Mouse (Mus musculus): Measurements from ENCODE around the gene Adrb1. TPM values are rescaled to one million over a fixed set of nuclear protein-coding genes. Genes with fewer than 3 reads are reported as not detected.

Adrb1 gene
- polyA plus RNA-seq, 1 experiment from 2014 or later: 3.9 TPM

DNA sequence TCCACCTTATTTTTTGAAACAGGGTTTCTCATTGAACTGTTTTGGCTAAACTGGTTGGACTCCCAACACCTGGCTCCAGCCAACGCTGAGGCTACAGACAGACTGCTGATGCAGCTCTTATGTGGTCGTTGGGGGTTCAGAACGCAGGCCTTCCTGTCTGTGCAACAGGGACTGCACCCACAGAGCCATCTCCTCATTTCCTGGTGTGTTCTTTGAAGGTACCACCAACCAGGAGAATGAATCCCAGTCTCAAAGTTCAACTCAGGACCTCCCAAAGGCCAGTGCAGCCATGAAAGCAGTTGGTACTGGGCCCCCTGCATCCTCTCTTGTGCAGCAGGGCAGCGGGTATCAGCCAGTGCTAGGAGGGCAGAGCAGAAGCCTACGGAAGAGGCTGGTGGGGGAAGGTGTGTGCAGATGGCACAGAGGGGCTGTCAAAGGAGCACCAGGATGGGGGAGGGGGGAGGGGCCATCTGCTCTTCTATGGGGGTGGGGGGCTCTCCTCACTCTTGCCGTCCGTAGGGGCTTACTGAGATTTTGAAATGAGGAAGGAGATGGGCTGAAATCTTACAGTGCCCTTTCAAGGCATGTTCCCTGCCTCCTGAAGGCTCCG is 34.9 kb upstream of the Adrb1 start:
- H3K4me3 ChIP-seq: no peak overlapping the region
- H3K9me3 ChIP-seq (replicated peaks): no peaks in the 10 kb centered on the region
- whole genome bisulfite sequencing: 79% methylated on average over 8 of the region's 8 CpGs
- no peak overlapping the region for H3K4me2 ChIP-seq
- no peaks in the 10 kb centered on the region for H3K36me3 ChIP-seq
- H3K27me3 ChIP-seq (replicated peaks): no peaks in the 10 kb centered on the region
- no peak overlapping the region for H3K9ac ChIP-seq
- H3K4me1 ChIP-seq (replicated peaks): peaks cover 36% of the 10 kb centered on the region
- no peak for ATAC-seq (ENCODE audit: insufficient number of reproducible peaks, low FRiP score)
- H3K27ac ChIP-seq (ENCODE audit: poor library complexity, severe bottlenecking): no peak overlapping the region

DNA sequence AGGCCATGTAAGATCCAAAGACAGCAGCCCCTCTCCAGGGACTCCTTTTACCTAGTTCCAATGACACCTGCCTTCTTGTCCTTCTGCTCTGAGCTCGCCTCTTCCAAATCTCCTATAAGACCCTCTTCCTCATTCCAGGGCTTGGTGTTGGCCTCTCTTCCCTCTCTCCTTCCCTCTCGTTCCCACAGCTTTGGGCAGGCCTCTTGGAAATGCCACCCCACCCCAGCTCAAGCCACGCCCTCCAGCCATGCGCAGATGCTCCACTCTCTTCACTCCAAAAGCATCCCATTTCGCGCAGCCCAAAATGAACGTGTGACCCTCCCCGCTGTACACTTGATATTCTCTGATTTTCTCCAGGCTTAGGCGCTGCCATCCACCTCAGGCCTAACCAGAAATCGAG is 34.3 kb upstream of the Adrb1 start:
- ATAC-seq (ENCODE audit: insufficient number of reproducible peaks, low FRiP score): no peak
- peaks cover 39% of the 10 kb centered on the region for H3K4me1 ChIP-seq (replicated peaks)
- 79% methylated on average over 10 of the region's 10 CpGs for WGBS
- H3K9me3 ChIP-seq (replicated peaks): no peaks in the 10 kb centered on the region
- no peaks in the 10 kb centered on the region for H3K36me3 ChIP-seq
- H3K27me3 ChIP-seq (replicated peaks): no peaks in the 10 kb centered on the region
- no peak overlapping the region for H3K9ac ChIP-seq
- H3K27ac ChIP-seq (ENCODE audit: poor library complexity, severe bottlenecking): no peak overlapping the region
- no peak overlapping the region for H3K4me3 ChIP-seq
- H3K4me2 ChIP-seq: no peak overlapping the region

DNA sequence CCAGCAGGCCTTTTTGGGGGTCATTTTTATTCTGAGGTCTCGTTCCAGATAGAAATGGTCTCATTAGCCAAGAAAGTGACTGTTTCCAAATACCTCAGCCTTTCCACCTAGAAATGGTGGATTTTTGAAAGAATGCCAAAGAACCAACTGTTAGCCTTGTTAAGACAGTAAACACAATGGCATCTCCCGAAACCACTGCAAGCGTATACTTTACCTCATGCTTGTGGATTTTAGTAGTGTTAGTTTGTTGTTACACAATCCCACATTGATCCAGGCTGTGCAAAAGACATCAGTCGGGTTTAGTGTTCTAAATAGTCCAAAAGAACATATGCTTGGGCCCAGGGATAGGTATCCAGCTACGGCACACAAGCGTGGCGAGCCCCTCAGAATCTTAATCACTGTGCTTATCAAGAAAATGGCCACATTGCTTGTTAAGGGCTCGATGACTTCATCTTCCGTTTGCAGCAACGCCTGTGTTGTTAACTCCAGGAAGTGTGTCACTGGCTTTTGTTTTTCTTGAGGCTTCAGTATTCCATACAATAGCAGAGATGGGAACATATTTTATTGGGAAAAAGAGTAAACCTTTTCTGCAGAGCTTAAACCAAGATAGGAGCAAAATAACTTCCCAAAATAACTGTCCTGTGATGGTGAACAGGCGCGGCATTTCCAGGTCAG is 33.2 kb upstream of the Adrb1 start:
- H3K27ac ChIP-seq (ENCODE audit: poor library complexity, severe bottlenecking): no peak overlapping the region; the same call in 1 of the 2 replicates
- no peak overlapping the region for H3K9ac ChIP-seq
- 51% methylated on average over 12 of the region's 12 CpGs for WGBS
- H3K4me3 ChIP-seq: no peak overlapping the region
- no peak overlapping the region for H3K4me2 ChIP-seq
- H3K9me3 ChIP-seq (replicated peaks): no peaks in the 10 kb centered on the region
- ATAC-seq (ENCODE audit: insufficient number of reproducible peaks, low FRiP score): no peak
- H3K36me3 ChIP-seq: no peaks in the 10 kb centered on the region
- no peaks in the 10 kb centered on the region for H3K27me3 ChIP-seq (replicated peaks)
- H3K4me1 ChIP-seq (replicated peaks): peaks cover 33% of the 10 kb centered on the region

DNA sequence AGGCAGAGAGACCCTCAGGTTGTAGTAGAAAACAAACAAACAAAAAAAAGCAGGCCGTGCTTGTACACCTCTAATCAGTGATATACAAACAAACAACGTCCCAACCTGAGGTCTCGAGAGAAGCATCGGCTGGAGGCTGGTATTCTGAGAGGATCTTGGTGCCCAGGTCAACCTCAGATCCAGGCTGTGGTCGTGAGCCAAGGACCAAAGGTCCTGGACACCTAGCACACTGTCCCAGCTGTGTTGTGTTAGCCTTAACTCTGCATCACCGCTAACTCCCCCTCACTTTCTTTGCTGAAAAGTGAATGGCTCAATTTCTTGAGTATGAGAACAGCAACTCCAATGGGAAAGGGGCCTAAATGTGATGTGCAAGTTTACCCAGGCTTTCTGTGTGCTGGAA is 32.5 kb upstream of the Adrb1 start:
- Histone ChIP-seq H3K27me3 (replicated peaks) (no peaks in the 10 kb centered on the region), H3K9me3 (replicated peaks) (no peaks in the 10 kb centered on the region), H3K27ac (ENCODE audit: poor library complexity, severe bottlenecking) (no peak overlapping the region), H3K9ac (no peak overlapping the region), H3K4me1 (replicated peaks) (peaks cover 33% of the 10 kb centered on the region), H3K4me2 (no peak overlapping the region), H3K36me3 (no peaks in the 10 kb centered on the region), H3K4me3 (no peak overlapping the region)
- WGBS: 68% methylated on average over 6 of the region's 6 CpGs
- ATAC-seq (ENCODE audit: insufficient number of reproducible peaks, low FRiP score): no peak

DNA sequence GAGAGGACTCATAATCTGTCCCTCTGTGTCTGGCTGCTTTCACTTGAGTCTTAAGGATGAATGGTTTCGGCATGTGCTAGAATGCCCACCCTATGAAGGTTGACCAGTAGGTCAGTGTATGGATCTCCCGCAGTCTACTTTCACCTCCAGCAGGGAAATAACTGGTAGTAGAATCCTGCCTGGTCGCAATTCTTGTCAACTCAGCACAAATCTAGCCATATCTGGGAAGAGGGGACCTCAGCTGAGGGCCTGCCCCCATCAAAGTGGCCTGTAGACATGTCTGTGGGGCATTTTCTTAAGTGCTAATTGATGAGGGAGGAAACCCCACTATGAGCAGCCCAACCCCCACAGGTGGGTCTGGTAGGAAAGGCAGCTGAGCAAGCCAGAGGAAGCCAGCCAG is 30.9 kb upstream of the Adrb1 start:
- WGBS: 91% methylated on average over 3 of the region's 3 CpGs
- Histone ChIP-seq H3K9me3 (replicated peaks) (no peaks in the 10 kb centered on the region), H3K4me3 (no peak overlapping the region), H3K4me1 (replicated peaks) (peaks cover 33% of the 10 kb centered on the region), H3K36me3 (no peaks in the 10 kb centered on the region), H3K9ac (no peak overlapping the region), H3K27ac (ENCODE audit: poor library complexity, severe bottlenecking) (no peak overlapping the region), H3K4me2 (no peak overlapping the region), H3K27me3 (replicated peaks) (no peaks in the 10 kb centered on the region)
- ATAC-seq (ENCODE audit: insufficient number of reproducible peaks, low FRiP score): no peak

DNA sequence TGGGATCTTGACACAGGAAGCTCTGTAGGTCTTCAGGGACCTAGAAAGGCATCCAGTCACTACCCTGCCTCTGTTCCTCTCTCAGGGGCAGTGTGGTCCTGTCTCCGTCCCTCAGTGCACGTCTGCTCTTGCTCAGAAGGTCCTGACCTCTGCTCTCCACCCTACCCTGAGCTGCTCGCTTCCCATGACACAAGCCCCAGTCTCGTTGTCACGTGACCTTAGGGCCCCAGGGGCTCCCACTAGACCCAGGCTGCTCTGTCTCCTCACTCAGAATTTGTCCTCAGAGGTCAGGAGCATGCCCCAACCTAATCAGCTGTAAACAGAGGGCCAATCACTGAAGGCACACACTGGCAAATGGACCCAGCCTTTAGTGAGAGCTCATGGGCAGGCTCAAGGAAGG is 29.5 kb upstream of the Adrb1 start:
- 27% methylated on average over 5 of the region's 5 CpGs for WGBS
- Histone ChIP-seq H3K36me3 (no peaks in the 10 kb centered on the region), H3K27ac (ENCODE audit: poor library complexity, severe bottlenecking) (no peak overlapping the region), H3K4me1 (replicated peaks) (peaks cover 28% of the 10 kb centered on the region), H3K4me3 (no peak overlapping the region), H3K9ac (no peak overlapping the region; the same call in 1 of the 2 replicates), H3K4me2 (no peak overlapping the region), H3K27me3 (replicated peaks) (no peaks in the 10 kb centered on the region), H3K9me3 (replicated peaks) (0 out of 2 replicates have a peak, but pooled peaks cover 3% of the 10 kb centered on the region)
- ATAC-seq (ENCODE audit: insufficient number of reproducible peaks, low FRiP score): peak; percentile 48; the same call in 1 of the 2 replicates

DNA sequence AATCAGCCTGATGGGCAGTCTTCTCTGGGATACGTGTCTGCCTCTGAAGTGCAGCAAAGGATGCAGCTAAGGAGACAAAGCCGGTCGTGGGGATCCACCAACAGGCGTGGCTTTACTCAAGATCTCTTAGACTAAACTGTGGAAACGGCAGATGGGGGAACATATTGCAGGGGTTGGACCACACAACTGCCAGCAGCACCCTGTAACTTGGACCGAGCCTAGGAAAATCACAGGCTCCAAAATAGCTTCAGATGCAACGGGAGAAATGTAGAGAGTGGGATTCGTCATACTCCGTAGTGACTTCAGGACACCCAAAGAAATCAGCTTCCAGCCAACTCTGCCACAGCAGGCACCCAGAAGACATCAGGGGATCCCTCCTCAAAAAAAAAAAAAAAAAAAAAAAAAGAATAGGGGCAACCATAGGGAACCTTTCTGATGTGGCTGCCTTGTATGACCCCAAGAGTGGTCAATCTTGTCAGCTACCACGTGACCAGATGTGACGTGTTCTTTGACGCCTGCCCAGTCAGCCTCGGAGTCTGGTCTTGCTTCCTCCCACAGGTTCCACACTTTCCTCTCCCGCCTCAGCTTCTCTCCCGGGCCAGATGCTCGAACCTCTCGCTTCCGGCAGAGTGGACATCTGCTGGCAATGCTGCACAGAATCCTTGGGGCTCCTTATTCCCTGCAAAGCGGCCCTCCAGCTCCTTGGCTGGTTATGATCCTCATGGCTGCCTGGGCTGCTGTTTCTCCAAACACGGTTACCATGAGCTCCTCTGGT is 24.4 kb upstream of the Adrb1 start:
- Histone ChIP-seq H3K4me3 (no peak overlapping the region), H3K36me3 (no peaks in the 10 kb centered on the region), H3K4me1 (replicated peaks) (peaks cover 23% of the 10 kb centered on the region), H3K27ac (ENCODE audit: poor library complexity, severe bottlenecking) (no peak overlapping the region), H3K27me3 (replicated peaks) (no peaks in the 10 kb centered on the region), H3K4me2 (no peak overlapping the region), H3K9ac (no peak overlapping the region), H3K9me3 (replicated peaks) (0 out of 2 replicates have a peak, but pooled peaks cover 3% of the 10 kb centered on the region)
- WGBS: 83% methylated on average over 20 of the region's 20 CpGs
- ATAC-seq (ENCODE audit: insufficient number of reproducible peaks, low FRiP score): no peak

DNA sequence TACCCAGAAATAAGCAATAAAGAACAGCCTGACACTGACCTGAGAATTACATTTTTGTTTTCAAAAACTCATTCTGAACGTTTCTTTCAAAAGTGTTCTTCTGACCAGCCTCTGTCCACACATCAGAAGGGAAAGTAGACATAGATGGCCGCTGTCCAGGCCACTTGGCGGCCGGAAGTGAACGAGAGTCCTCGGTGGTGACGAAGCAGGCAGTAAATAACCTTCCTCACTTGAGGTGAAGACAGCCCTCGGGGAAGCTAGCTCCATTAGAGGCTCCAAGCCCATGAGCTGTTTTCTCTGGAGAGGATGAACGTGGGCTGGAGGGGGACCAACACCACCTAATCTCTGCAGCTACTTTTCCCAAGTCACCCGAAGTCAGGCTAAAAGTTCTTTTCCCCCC is 21.2 kb upstream of the Adrb1 start:
- H3K4me3 ChIP-seq: no peak overlapping the region
- no peak for ATAC-seq (ENCODE audit: insufficient number of reproducible peaks, low FRiP score)
- no peaks in the 10 kb centered on the region for H3K36me3 ChIP-seq
- H3K27ac ChIP-seq (ENCODE audit: poor library complexity, severe bottlenecking): no peak overlapping the region
- no peak overlapping the region for H3K9ac ChIP-seq
- peaks cover 43% of the 10 kb centered on the region for H3K4me1 ChIP-seq (replicated peaks)
- no peaks in the 10 kb centered on the region for H3K27me3 ChIP-seq (replicated peaks)
- WGBS: 35% methylated on average over 10 of the region's 10 CpGs
- H3K9me3 ChIP-seq (replicated peaks): 0 out of 2 replicates have a peak, but pooled peaks cover 3% of the 10 kb centered on the region
- H3K4me2 ChIP-seq: peak overlapping the region; percentile 6; the same call in 1 of the 2 replicates

DNA sequence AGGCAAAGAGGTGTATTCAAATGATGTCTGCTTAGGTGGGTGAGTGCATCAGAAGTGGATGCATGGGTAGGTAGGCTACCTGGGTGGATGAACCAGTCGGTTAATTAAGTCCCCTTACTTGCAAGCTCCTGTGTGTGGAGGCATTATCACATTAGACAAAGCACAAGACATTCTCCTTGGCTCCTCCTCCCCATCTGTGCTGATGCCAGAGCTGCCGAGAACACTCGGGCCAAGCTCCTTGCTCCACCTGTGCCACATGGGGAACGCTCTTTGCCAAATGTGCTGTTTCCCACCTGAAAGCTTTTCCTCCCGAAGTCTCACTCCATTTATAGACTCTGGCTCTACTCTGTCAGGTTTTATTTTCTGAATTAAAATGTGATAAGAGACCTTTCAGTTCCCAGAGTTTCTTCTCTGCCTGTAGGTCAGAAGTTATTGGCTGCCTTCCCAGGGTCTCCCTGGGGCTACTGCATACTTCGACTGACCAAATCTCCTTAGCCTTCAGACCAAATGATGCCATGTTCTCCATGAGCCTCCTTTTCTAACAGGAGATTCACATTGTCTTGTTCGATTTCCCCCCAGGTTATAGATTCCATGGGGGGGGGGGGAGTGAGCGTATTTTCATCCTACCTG is 20.5 kb upstream of the Adrb1 start:
- H3K27me3 ChIP-seq (replicated peaks): no peaks in the 10 kb centered on the region
- H3K9me3 ChIP-seq (replicated peaks): 0 out of 2 replicates have a peak, but pooled peaks cover 3% of the 10 kb centered on the region
- no peak for ATAC-seq (ENCODE audit: insufficient number of reproducible peaks, low FRiP score)
- WGBS: 65% methylated on average over 8 of the region's 8 CpGs
- H3K36me3 ChIP-seq: no peaks in the 10 kb centered on the region
- 0 out of 2 replicates have a peak overlapping the region, but pooled peaks have one; percentile 6 for H3K4me2 ChIP-seq
- no peak overlapping the region for H3K4me3 ChIP-seq
- H3K27ac ChIP-seq (ENCODE audit: poor library complexity, severe bottlenecking): 0 out of 2 replicates have a peak overlapping the region, but pooled peaks have one; percentile 5
- H3K4me1 ChIP-seq (replicated peaks): peaks cover 43% of the 10 kb centered on the region
- no peak overlapping the region for H3K9ac ChIP-seq

DNA sequence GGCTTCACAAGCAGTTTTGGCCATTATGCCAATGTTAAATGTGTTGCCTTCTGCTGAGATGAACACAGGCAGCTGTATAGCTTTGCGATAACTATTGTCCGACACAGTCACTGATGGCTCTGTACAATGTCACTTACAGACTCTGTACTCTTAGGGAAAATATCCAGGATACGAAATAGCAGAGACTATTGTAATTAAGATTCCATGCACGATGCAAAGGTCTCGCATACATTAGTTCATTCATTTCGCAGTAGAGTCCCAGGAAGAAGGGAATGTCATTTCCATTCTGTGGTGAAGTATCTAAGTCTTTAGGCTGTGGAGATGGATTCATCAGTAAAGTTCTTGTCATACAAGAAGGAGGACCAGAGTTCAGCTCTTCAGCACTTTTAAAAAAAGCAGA is 20.0 kb upstream of the Adrb1 start:
- Histone ChIP-seq H3K4me2 (no peak overlapping the region), H3K9me3 (replicated peaks) (no peaks in the 10 kb centered on the region), H3K9ac (no peak overlapping the region), H3K27ac (ENCODE audit: poor library complexity, severe bottlenecking) (no peak overlapping the region), H3K4me1 (replicated peaks) (peaks cover 43% of the 10 kb centered on the region), H3K36me3 (no peaks in the 10 kb centered on the region), H3K4me3 (no peak overlapping the region), H3K27me3 (replicated peaks) (no peaks in the 10 kb centered on the region)
- ATAC-seq (ENCODE audit: insufficient number of reproducible peaks, low FRiP score): no peak
- 79% methylated on average over 6 of the region's 6 CpGs for WGBS

Measured in heart, embryonic 12.5 days (tissue).